Mouse (Mus musculus): ENCODE measurements around the gene Negr1. TPM values are rescaled to one million over a fixed set of nuclear protein-coding genes. Genes with fewer than 3 reads are reported as not detected.

Gene Negr1
- polyA plus RNA-seq, 1 experiment from 2014 or later, result 5.9 TPM

- H3K9ac ChIP-seq (ENCODE audit: low read depth, low read length), result no peak overlapping the region
- H3K4me3 ChIP-seq (replicated peaks; ENCODE audit: low read depth, low read length), result no peak overlapping the region
- H3K27me3 ChIP-seq (ENCODE audit: insufficient read depth, low read length), result no peaks in the 10 kb centered on the region
- ATAC-seq (replicated peaks; ENCODE audit: low FRiP score, low read depth) (no peak), DNase-seq (ENCODE audit: low spot score) (no peak)
- H3K36me3 ChIP-seq (ENCODE audit: insufficient read depth, low read length), result no peaks in the 10 kb centered on the region
- H3K4me2 ChIP-seq (ENCODE audit: low read length), result no peak overlapping the region
- no peak for TF ChIP-seq CTCF (IDR thresholded peaks at IDR 0.05; ENCODE audit: low read depth)
- 61% methylated on average over 1 of the region's 1 CpGs for WGBS
- no peaks in the 10 kb centered on the region for H3K9me3 ChIP-seq (replicated peaks; ENCODE audit: low read length)
- no peak overlapping the region for H3K27ac ChIP-seq
- H3K4me1 ChIP-seq (replicated peaks; ENCODE audit: insufficient read depth, low read length), result no peaks in the 10 kb centered on the region
Observed at GRCm38 (mm10) chr3:157240240-157240639, 678.6 kb downstream of the Negr1 start.

- Histone ChIP-seq H3K9me3 (replicated peaks; ENCODE audit: low read length) (no peaks in the 10 kb centered on the region), H3K4me1 (replicated peaks; ENCODE audit: insufficient read depth, low read length) (no peaks in the 10 kb centered on the region), H3K36me3 (ENCODE audit: insufficient read depth, low read length) (no peaks in the 10 kb centered on the region), H3K9ac (ENCODE audit: low read depth, low read length) (no peak overlapping the region), H3K4me2 (ENCODE audit: low read length) (no peak overlapping the region), H3K27me3 (ENCODE audit: insufficient read depth, low read length) (no peaks in the 10 kb centered on the region), H3K4me3 (replicated peaks; ENCODE audit: low read depth, low read length) (no peak overlapping the region), H3K27ac (no peak overlapping the region)
- TF ChIP-seq CTCF (IDR thresholded peaks at IDR 0.05; ENCODE audit: low read depth), result no peak
- ATAC-seq (replicated peaks; ENCODE audit: low FRiP score, low read depth), result no peak
- 55% methylated on average over 1 of the region's 1 CpGs for WGBS
- no peak for DNase-seq (ENCODE audit: low spot score)
Observed at GRCm38 (mm10) chr3:157255446-157255845, 693.9 kb downstream of the Negr1 start.

GRCm38 (mm10) chr3:157255863-157256262 lies 694.3 kb downstream of the Negr1 start:
- no peak for DNase-seq (ENCODE audit: low spot score)
- TF ChIP-seq CTCF (IDR thresholded peaks at IDR 0.05; ENCODE audit: low read depth), result no peak
- ATAC-seq (replicated peaks; ENCODE audit: low FRiP score, low read depth), result no peak
- H3K9me3 ChIP-seq (replicated peaks; ENCODE audit: low read length), result no peaks in the 10 kb centered on the region
- no peak overlapping the region for H3K4me3 ChIP-seq (replicated peaks; ENCODE audit: low read depth, low read length)
- no peaks in the 10 kb centered on the region for H3K36me3 ChIP-seq (ENCODE audit: insufficient read depth, low read length)
- no peak overlapping the region for H3K27ac ChIP-seq
- no peak overlapping the region for H3K9ac ChIP-seq (ENCODE audit: low read depth, low read length)
- 28% methylated on average over 3 of the region's 3 CpGs for WGBS
- H3K4me2 ChIP-seq (ENCODE audit: low read length), result no peak overlapping the region
- no peaks in the 10 kb centered on the region for H3K4me1 ChIP-seq (replicated peaks; ENCODE audit: insufficient read depth, low read length)
- no peaks in the 10 kb centered on the region for H3K27me3 ChIP-seq (ENCODE audit: insufficient read depth, low read length)

- no peak overlapping the region for H3K27ac ChIP-seq
- peak; percentile 13; the same call in 1 of the 2 replicates for TF ChIP-seq CTCF (IDR thresholded peaks at IDR 0.05; ENCODE audit: low read depth)
- no peaks in the 10 kb centered on the region for H3K9me3 ChIP-seq (replicated peaks; ENCODE audit: low read length)
- no peaks in the 10 kb centered on the region for H3K36me3 ChIP-seq (ENCODE audit: insufficient read depth, low read length)
- no peaks in the 10 kb centered on the region for H3K4me1 ChIP-seq (replicated peaks; ENCODE audit: insufficient read depth, low read length)
- no peaks in the 10 kb centered on the region for H3K27me3 ChIP-seq (ENCODE audit: insufficient read depth, low read length)
- WGBS, result 54% methylated on average over 4 of the region's 4 CpGs
- no peak overlapping the region for H3K4me2 ChIP-seq (ENCODE audit: low read length)
- DNase-seq (ENCODE audit: low spot score), result no peak
- H3K9ac ChIP-seq (ENCODE audit: low read depth, low read length), result no peak overlapping the region
- no peak overlapping the region for H3K4me3 ChIP-seq (replicated peaks; ENCODE audit: low read depth, low read length)
- no peak for ATAC-seq (replicated peaks; ENCODE audit: low FRiP score, low read depth)
Observed at GRCm38 (mm10) chr3:157268742-157269141, 707.1 kb downstream of the Negr1 start.

DNA sequence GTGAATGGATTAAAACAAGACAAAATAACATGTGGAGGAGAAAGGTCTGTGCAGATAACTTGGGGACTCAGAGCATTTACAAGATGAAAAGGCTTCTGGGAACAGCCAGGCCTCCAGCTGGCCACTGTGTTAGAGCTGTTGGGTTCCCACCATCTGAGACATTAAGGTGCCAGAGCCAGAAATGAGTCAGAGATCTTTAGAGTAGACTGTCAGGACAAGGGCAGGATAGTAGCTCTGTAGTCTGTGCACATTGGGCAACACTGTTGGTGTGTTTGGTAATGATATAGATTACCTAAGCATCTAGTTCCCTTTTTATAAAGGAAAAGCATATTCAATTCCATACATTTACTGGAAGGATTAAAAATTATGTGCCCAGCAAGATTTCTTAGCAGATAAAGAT lies 710.8 kb downstream of the Negr1 start:
- H3K27me3 ChIP-seq (ENCODE audit: insufficient read depth, low read length), result no peaks in the 10 kb centered on the region
- no peak for TF ChIP-seq CTCF (IDR thresholded peaks at IDR 0.05; ENCODE audit: low read depth)
- no peaks in the 10 kb centered on the region for H3K36me3 ChIP-seq (ENCODE audit: insufficient read depth, low read length)
- no peak overlapping the region for H3K27ac ChIP-seq
- ATAC-seq (replicated peaks; ENCODE audit: low FRiP score, low read depth) (no peak), DNase-seq (ENCODE audit: low spot score) (no peak)
- no peak overlapping the region for H3K4me2 ChIP-seq (ENCODE audit: low read length)
- no peak overlapping the region for H3K9ac ChIP-seq (ENCODE audit: low read depth, low read length)
- no peak overlapping the region for H3K4me3 ChIP-seq (replicated peaks; ENCODE audit: low read depth, low read length)
- H3K4me1 ChIP-seq (replicated peaks; ENCODE audit: insufficient read depth, low read length), result no peaks in the 10 kb centered on the region
- H3K9me3 ChIP-seq (replicated peaks; ENCODE audit: low read length), result no peaks in the 10 kb centered on the region

DNA sequence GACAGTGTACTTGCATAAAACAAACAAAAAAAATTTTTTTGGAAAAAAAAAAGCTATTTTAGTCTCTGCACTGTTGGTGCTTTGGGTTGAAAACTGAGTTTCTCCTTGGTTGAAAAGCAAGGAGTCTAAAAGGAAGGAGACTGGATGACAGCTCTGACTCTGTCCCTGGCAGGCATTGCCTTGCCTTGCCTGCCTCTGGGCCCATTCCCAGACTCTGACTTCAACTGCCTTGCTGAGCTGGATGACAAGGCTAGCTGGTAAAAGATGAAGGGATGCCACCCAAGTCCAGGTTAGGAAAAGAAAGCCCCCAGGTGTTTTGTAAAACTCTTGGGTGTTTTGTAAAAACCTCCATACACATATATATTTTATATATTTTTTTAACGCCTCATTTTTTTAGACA lies 712.5 kb downstream of the Negr1 start:
- Histone ChIP-seq H3K4me3 (replicated peaks; ENCODE audit: low read depth, low read length) (no peak overlapping the region), H3K27me3 (ENCODE audit: insufficient read depth, low read length) (no peaks in the 10 kb centered on the region), H3K4me2 (ENCODE audit: low read length) (no peak overlapping the region), H3K4me1 (replicated peaks; ENCODE audit: insufficient read depth, low read length) (no peaks in the 10 kb centered on the region), H3K27ac (no peak overlapping the region), H3K9me3 (replicated peaks; ENCODE audit: low read length) (no peaks in the 10 kb centered on the region), H3K36me3 (ENCODE audit: insufficient read depth, low read length) (no peaks in the 10 kb centered on the region), H3K9ac (ENCODE audit: low read depth, low read length) (no peak overlapping the region)
- no peak for TF ChIP-seq CTCF (IDR thresholded peaks at IDR 0.05; ENCODE audit: low read depth)
- DNase-seq (ENCODE audit: low spot score), result no peak
- ATAC-seq (replicated peaks; ENCODE audit: low FRiP score, low read depth), result no peak
- WGBS, result 86% methylated on average over 1 of the region's 1 CpGs

GRCm38 (mm10) chr3:157279717-157280116 lies 718.1 kb downstream of the Negr1 start:
- no peak for ATAC-seq (replicated peaks; ENCODE audit: low FRiP score, low read depth)
- Histone ChIP-seq H3K4me3 (replicated peaks; ENCODE audit: low read depth, low read length) (no peak overlapping the region), H3K4me1 (replicated peaks; ENCODE audit: insufficient read depth, low read length) (no peaks in the 10 kb centered on the region), H3K9ac (ENCODE audit: low read depth, low read length) (no peak overlapping the region), H3K36me3 (ENCODE audit: insufficient read depth, low read length) (no peaks in the 10 kb centered on the region), H3K4me2 (ENCODE audit: low read length) (no peak overlapping the region), H3K27ac (no peak overlapping the region), H3K9me3 (replicated peaks; ENCODE audit: low read length) (no peaks in the 10 kb centered on the region), H3K27me3 (ENCODE audit: insufficient read depth, low read length) (no peaks in the 10 kb centered on the region)
- no peak for DNase-seq (ENCODE audit: low spot score)
- TF ChIP-seq CTCF (IDR thresholded peaks at IDR 0.05; ENCODE audit: low read depth), result no peak
